Mouse (Mus musculus) frontal cortex, postnatal 10 days (tissue): ENCODE measurements around the gene Defb39.

Experiments used
- DNase-seq, 2 experiments: peaks; one replicate each; pipeline ENCODE4 v3.0.0; 2022; ENCODE audit warnings: low spot score in 2 of 2, mixed read lengths in 1 of 2

Gene Defb39

GRCm38 (mm10) chr8:19064710-19065109 is at the start of gene Defb39:
Gene Defb39, minus strand, starts transcription at chr8:19064810.
- DNase-seq: no peak

- no peak for DNase-seq
Observed at GRCm38 (mm10) chr8:19066013-19066412, 1.4 kb upstream of the Defb39 start.

- no peak for DNase-seq
Observed at GRCm38 (mm10) chr8:19062891-19063290, 1.7 kb downstream of the Defb39 start.

- DNase-seq: no peak
Observed at GRCm38 (mm10) chr8:19045242-19045641, 19.4 kb downstream of the Defb39 start.

- no peak for DNase-seq
Observed at GRCm38 (mm10) chr8:19026466-19026865, 38.1 kb downstream of the Defb39 start, which contains the start of gene Defb38. Gene Defb38, minus strand, starts transcription at chr8:19026566.
